Mouse (Mus musculus) forebrain, embryonic 12.5 days (tissue): Measurements from ENCODE around the gene Mtmr1. TPM values are rescaled to one million over a fixed set of nuclear protein-coding genes. Genes with fewer than 3 reads are reported as not detected.

Source experiments
- ATAC-seq: fragments of 200-750 bp; cut with Nextera tagmentation; 2 replicates; pipeline ENCODE4 v1.8.0; 2017; ENCODE audit warnings: moderate TSS enrichment; ENCODE audit not compliant: low FRiP score
- H3K27ac ChIP-seq: fragments of 300-500 bp; sonication (generic); 2 replicates; pipeline ENCODE4 v1.5.1; 2016; ENCODE audit warnings: mild to moderate bottlenecking
- H3K27me3 ChIP-seq: fragments of 300-500 bp; sonication (generic); 2 replicates; pipeline ENCODE4 v1.6.1; 2016; ENCODE audit warnings: mild to moderate bottlenecking
- H3K36me3 ChIP-seq: fragments of 300-500 bp; sonication (generic); replicated peaks from 2 replicates; pipeline ENCODE4 v1.6.1; 2016; ENCODE audit warnings: mild to moderate bottlenecking
- H3K4me1 ChIP-seq: fragments of 300-500 bp; sonication (generic); 2 replicates; pipeline ENCODE4 v1.6.1; 2016
- H3K4me2 ChIP-seq: fragments of 300-500 bp; sonication (generic); 2 replicates; pipeline ENCODE4 v1.6.1; 2016; ENCODE audit warnings: mild to moderate bottlenecking, moderate library complexity
- H3K4me3 ChIP-seq: fragments of 300-500 bp; sonication (generic); replicated peaks from 2 replicates; pipeline ENCODE4 v1.5.1; 2016; ENCODE audit warnings: mild to moderate bottlenecking
- H3K9ac ChIP-seq: fragments of 300-500 bp; sonication (generic); 2 replicates; pipeline ENCODE4 v1.6.1; 2016; ENCODE audit warnings: mild to moderate bottlenecking
- H3K9me3 ChIP-seq: fragments of 300-500 bp; sonication (generic); 2 replicates; pipeline ENCODE4 v1.6.1; 2016
- WGBS: fragments of 180-500 bp; shearing (Covaris S2); methylation state at CpG from one replicate; pipeline ENCODE4 v1.1.7; 2016; 5-methylcytosine and 5-hydroxymethylcytosine counted together
- polyA plus RNA-seq: library from polyadenylated mRNA; unstranded; fragments of >200 nt; fragmentation: Nextera tagmentation; extraction: Ambion mirVana; gene quantifications from 2 replicates; pipeline ENCODE4 v1.2.1, GENCODE M21; 2016

Mtmr1 gene
- polyA plus RNA-seq, 1 experiment from 2014 or later = 17.3 TPM

- Histone ChIP-seq H3K9ac (no peak overlapping the region), H3K4me3 (no peak overlapping the region), H3K9me3 (no peaks in the 10 kb centered on the region), H3K4me1 (no peaks in the 10 kb centered on the region), H3K4me2 (no peak overlapping the region), H3K27ac (no peak overlapping the region), H3K27me3 (no peaks in the 10 kb centered on the region), H3K36me3 (no peaks in the 10 kb centered on the region)
- WGBS = 68% methylated on average over 3 of the region's 3 CpGs
- no peak for ATAC-seq
Measured at GRCm38 (mm10) chrX:71412776-71413175, 48.2 kb downstream of the Mtmr1 start.

- WGBS = 93% methylated on average over 4 of the region's 4 CpGs
- Histone ChIP-seq H3K36me3 (no peaks in the 10 kb centered on the region), H3K9ac (no peak overlapping the region), H3K27ac (no peak overlapping the region), H3K4me1 (no peaks in the 10 kb centered on the region), H3K4me2 (no peak overlapping the region), H3K9me3 (no peaks in the 10 kb centered on the region), H3K4me3 (no peak overlapping the region), H3K27me3 (no peaks in the 10 kb centered on the region)
- no peak for ATAC-seq
Measured at GRCm38 (mm10) chrX:71413616-71414015, 49.1 kb downstream of the Mtmr1 start.

DNA sequence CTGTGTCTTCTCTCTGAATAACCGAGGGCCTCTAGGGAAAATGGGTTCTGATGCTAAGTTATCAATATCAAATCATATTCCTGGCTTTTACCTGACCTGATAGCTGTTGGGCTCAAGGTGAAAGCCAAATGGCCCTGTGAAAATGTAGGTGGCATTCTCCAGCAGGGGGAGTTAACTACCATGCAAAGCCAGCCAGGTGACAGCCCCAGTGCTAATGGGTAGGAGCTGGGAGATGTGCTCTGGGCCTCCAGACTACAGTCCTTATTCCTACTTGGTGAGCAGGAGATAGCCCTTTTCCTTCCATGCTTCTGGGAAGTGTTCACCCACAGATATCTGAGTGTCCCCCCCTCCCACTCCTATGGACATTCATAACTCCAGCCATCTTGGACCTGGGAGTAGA, 60.3 kb downstream of the Mtmr1 start:
- Histone ChIP-seq H3K9ac (no peak overlapping the region), H3K4me3 (no peak overlapping the region), H3K4me2 (no peak overlapping the region), H3K36me3 (no peaks in the 10 kb centered on the region), H3K27ac (no peak overlapping the region), H3K27me3 (no peaks in the 10 kb centered on the region), H3K4me1 (peaks cover 4% of the 10 kb centered on the region; the same call in 1 of the 2 replicates), H3K9me3 (no peaks in the 10 kb centered on the region)
- 62% methylated on average over 1 of the region's 1 CpGs for WGBS
- ATAC-seq = no peak

DNA sequence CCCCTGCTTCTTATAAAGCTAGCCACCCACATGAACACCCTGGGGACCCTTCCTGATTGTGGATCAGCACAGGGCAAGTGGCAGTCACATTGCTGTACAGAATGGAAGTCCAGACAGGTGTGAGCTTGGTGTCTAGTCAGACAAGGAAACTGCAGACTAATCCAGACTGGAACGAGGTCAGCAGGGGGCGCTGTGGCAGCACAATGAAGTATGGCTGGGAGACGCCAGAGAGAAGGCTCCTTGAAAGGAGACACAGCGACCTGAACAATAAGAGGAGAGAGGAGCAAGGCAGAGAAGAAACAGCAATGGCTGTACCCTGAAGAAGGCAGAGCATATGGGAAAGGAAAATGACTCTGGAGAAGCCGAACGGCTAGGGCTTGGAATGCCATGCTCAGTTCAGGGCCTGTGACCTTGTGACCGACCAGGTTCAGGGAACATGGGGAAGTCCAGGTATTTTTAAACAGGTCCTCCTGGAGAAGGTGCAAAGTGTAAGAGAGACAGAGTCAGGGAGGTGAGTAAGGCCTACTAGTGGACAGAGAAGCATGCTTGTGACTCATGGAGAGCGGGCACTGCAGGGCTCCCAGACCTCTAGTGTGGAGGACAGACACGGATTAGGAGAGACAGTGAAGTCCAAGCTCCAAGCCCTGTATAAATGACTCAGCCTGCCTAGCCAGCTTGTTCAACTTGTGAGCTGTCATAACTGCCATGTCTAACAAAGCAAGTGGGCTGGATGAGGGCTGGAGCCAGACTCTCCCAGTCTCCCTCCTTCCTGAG, 61.4 kb downstream of the Mtmr1 start:
- peak; percentile 69 for ATAC-seq
- peaks cover 4% of the 10 kb centered on the region; the same call in 1 of the 2 replicates for H3K4me1 ChIP-seq
- H3K36me3 ChIP-seq = no peaks in the 10 kb centered on the region
- no peaks in the 10 kb centered on the region for H3K9me3 ChIP-seq
- no peak overlapping the region for H3K9ac ChIP-seq
- H3K4me2 ChIP-seq = no peak overlapping the region
- 42% methylated on average over 9 of the region's 9 CpGs for WGBS
- H3K27me3 ChIP-seq = no peaks in the 10 kb centered on the region
- H3K4me3 ChIP-seq = no peak overlapping the region
- H3K27ac ChIP-seq = no peak overlapping the region

- Histone ChIP-seq H3K4me3 (no peak overlapping the region), H3K27ac (no peak overlapping the region), H3K9me3 (no peaks in the 10 kb centered on the region), H3K4me2 (no peak overlapping the region), H3K9ac (no peak overlapping the region), H3K27me3 (no peaks in the 10 kb centered on the region), H3K4me1 (peaks cover 4% of the 10 kb centered on the region; the same call in 1 of the 2 replicates), H3K36me3 (no peaks in the 10 kb centered on the region)
- no peak for ATAC-seq
Measured at GRCm38 (mm10) chrX:71427491-71427890, 62.9 kb downstream of the Mtmr1 start.

DNA sequence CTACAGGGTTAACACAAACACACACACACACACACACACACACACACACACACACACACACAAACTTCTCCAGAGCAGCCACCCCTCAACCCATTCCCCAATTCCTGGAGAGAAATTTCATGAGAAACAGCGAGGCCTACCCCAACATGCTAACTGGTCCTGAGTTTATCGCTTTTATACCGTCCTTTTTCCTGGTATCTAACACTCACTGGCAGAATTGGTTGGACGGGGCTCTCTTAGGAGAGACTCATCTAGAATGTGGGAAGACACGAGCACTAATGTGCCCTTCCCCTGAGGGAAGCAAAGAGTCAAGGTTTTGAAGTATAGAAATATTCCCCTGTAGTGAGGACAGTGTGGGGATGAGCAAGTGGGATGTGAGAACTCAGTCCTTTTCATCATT, 66.3 kb downstream of the Mtmr1 start:
- H3K36me3 ChIP-seq = no peaks in the 10 kb centered on the region
- no peaks in the 10 kb centered on the region for H3K27me3 ChIP-seq
- H3K4me3 ChIP-seq = no peak overlapping the region
- no peaks in the 10 kb centered on the region for H3K9me3 ChIP-seq
- 87% methylated on average over 5 of the region's 5 CpGs for WGBS
- H3K4me2 ChIP-seq = no peak overlapping the region
- no peak overlapping the region for H3K9ac ChIP-seq
- no peak overlapping the region for H3K27ac ChIP-seq
- no peak for ATAC-seq
- H3K4me1 ChIP-seq = peaks cover 11% of the 10 kb centered on the region; the same call in 1 of the 2 replicates

- H3K36me3 ChIP-seq = no peaks in the 10 kb centered on the region
- no peaks in the 10 kb centered on the region for H3K9me3 ChIP-seq
- no peaks in the 10 kb centered on the region for H3K27me3 ChIP-seq
- H3K4me2 ChIP-seq = no peak overlapping the region
- no peak overlapping the region for H3K4me3 ChIP-seq
- peak; percentile 91; the same call in 1 of the 2 replicates for ATAC-seq
- WGBS = 40% methylated on average over 1 of the region's 1 CpGs
- no peak overlapping the region for H3K9ac ChIP-seq
- no peak overlapping the region for H3K27ac ChIP-seq
- H3K4me1 ChIP-seq = peaks cover 8% of the 10 kb centered on the region; the same call in 1 of the 2 replicates
Measured at GRCm38 (mm10) chrX:71434448-71434847, 69.9 kb downstream of the Mtmr1 start.

DNA sequence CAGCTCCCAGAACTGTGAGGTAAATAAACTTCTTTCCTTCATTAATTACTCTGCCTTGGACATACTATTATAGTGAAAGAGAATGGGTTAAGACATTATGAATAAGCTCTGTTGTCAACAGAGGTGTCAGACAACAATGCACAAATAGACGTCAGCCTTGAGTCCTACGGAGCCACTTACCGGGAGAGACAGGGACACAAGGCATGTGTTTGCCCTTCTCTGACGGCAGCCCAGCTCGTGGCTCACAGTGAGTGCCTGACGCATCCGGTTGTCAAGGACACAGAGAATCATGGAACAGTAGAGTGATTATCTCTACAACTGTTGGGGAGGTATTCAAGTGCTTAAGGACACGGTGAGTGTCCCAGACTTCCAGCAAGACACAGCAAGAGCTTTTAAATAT, 70.3 kb downstream of the Mtmr1 start:
- Histone ChIP-seq H3K4me2 (no peak overlapping the region), H3K4me1 (peaks cover 8% of the 10 kb centered on the region; the same call in 1 of the 2 replicates), H3K36me3 (no peaks in the 10 kb centered on the region), H3K4me3 (no peak overlapping the region), H3K27me3 (no peaks in the 10 kb centered on the region), H3K9me3 (no peaks in the 10 kb centered on the region), H3K9ac (no peak overlapping the region), H3K27ac (no peak overlapping the region)
- whole genome bisulfite sequencing = 30% methylated on average over 8 of the region's 8 CpGs
- peak; percentile 81; the same call in 1 of the 2 replicates for ATAC-seq

DNA sequence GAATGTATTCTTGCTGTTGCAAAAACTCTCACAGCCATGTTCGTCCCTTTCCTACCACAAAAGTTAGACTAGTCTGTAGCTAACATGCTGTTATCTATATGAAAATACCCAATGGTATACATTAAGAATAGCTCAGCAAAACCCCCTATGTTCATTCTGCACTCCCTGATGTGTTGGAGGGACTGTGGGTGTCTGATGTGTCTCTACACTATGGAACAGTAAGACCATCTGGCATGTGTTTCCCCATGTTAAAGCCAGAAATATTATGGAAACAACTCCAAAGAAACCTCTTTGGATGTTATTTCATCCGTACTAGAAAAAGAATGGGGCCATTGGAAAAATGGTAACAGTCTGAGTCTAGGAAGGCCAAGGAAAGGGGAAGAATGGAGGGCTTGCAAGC, 71.0 kb downstream of the Mtmr1 start:
- no peak overlapping the region for H3K27ac ChIP-seq
- WGBS = 85% methylated on average over 2 of the region's 2 CpGs
- H3K4me2 ChIP-seq = no peak overlapping the region
- H3K36me3 ChIP-seq = no peaks in the 10 kb centered on the region
- ATAC-seq = no peak
- H3K9ac ChIP-seq = no peak overlapping the region
- H3K4me3 ChIP-seq = no peak overlapping the region
- H3K27me3 ChIP-seq = no peaks in the 10 kb centered on the region
- H3K9me3 ChIP-seq = no peaks in the 10 kb centered on the region
- H3K4me1 ChIP-seq = peaks cover 8% of the 10 kb centered on the region; the same call in 1 of the 2 replicates

DNA sequence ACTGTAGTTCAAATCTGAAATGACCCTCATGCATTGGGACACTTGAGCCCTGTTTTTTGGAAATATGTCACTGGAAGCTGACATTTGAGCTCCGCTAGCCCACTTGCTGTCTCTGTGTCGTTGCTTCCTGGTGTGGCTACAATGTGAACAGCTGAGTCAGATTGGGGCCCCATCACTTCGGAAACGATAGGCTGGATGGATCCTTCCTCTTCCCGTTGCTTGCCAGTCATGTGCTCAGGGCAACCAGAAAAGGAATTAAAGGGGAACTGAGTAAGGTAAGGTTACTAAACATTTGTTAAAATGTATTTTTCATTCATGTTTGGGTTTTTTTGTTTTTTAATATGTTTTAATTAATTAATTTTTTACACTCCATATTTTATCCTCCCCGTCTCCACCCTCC, 74.9 kb downstream of the Mtmr1 start:
- ATAC-seq = no peak
- H3K9me3 ChIP-seq = no peaks in the 10 kb centered on the region
- H3K4me1 ChIP-seq = peaks cover 7% of the 10 kb centered on the region; the same call in 1 of the 2 replicates
- 87% methylated on average over 6 of the region's 6 CpGs for WGBS
- no peak overlapping the region for H3K4me2 ChIP-seq
- no peak overlapping the region for H3K4me3 ChIP-seq
- H3K27me3 ChIP-seq = no peaks in the 10 kb centered on the region
- H3K27ac ChIP-seq = no peak overlapping the region
- no peak overlapping the region for H3K9ac ChIP-seq
- H3K36me3 ChIP-seq = peaks cover 3% of the 10 kb centered on the region; the same call in 1 of the 2 replicates

GRCm38 (mm10) chrX:71442916-71443315, 78.4 kb downstream of the Mtmr1 start:
- H3K4me3 ChIP-seq = no peak overlapping the region
- WGBS = 88% methylated on average over 5 of the region's 5 CpGs
- H3K9me3 ChIP-seq = no peaks in the 10 kb centered on the region
- H3K27me3 ChIP-seq = no peaks in the 10 kb centered on the region
- H3K4me1 ChIP-seq = no peaks in the 10 kb centered on the region
- H3K4me2 ChIP-seq = no peak overlapping the region
- no peak for ATAC-seq
- H3K36me3 ChIP-seq = peaks cover 3% of the 10 kb centered on the region; the same call in 1 of the 2 replicates
- H3K9ac ChIP-seq = no peak overlapping the region
- H3K27ac ChIP-seq = no peak overlapping the region

GRCm38 (mm10) chrX:71456078-71456737, 91.6 kb downstream of the Mtmr1 start:
- WGBS = 82% methylated on average over 6 of the region's 6 CpGs
- Histone ChIP-seq H3K27me3 (no peaks in the 10 kb centered on the region), H3K4me1 (no peaks in the 10 kb centered on the region), H3K4me2 (no peak overlapping the region), H3K27ac (no peak overlapping the region), H3K9ac (no peak overlapping the region), H3K4me3 (no peak overlapping the region), H3K9me3 (no peaks in the 10 kb centered on the region), H3K36me3 (no peaks in the 10 kb centered on the region)
- ATAC-seq = no peak
